Mouse (Mus musculus): ENCODE measurements around the gene Slc8a3. TPM values are rescaled to one million over a fixed set of nuclear protein-coding genes. Genes with fewer than 3 reads are reported as not detected.

Gene Slc8a3
- total and polyA plus RNA-seq, 3 experiments = not detected

DNA sequence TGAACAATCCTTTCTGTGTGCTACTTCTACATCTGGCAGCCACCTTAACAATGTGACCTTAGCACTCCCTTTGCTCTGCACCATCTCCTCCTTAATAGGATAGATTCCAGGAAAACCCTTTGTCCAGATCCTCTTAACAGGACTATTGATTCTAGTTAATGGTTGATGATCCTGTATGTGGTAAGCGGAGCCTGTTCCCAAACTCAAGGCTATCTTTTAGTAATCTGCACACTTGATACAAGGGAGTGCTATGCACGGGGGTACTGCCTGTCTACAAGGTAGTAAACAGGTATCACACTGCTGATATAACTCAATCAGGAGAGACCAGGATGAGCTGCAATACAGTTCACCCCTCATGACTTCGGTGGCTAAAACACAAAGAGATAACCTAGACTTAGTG is 144.6 kb downstream of the Slc8a3 start:
- no peak overlapping the region for H3K9ac ChIP-seq (ENCODE audit: control insufficient read depth, low read depth, low read length, poor library complexity, severe bottlenecking)
- H3K9me3 ChIP-seq (replicated peaks; ENCODE audit: insufficient read depth, low read length) = no peaks in the 10 kb centered on the region
- no peaks in the 10 kb centered on the region for H3K36me3 ChIP-seq (ENCODE audit: control insufficient read depth in 1 of 2, insufficient read depth in 2 of 2, low read length in 2 of 2)
- H3K79me2 ChIP-seq (ENCODE audit: control insufficient read depth, insufficient read depth, low read length, poor library complexity) = no peaks in the 10 kb centered on the region
- no peak overlapping the region for H3K4me3 ChIP-seq (ENCODE audit: control insufficient read depth in 1 of 2, insufficient read depth in 1 of 2, low read depth in 2 of 2, low read length in 2 of 2)
- DNase-seq (ENCODE audit: low read depth, low spot score) = no peak
- no peaks in the 10 kb centered on the region; a peak in 1 of 4 replicates for H3K27me3 ChIP-seq (ENCODE audit: control insufficient read depth in 1 of 2, insufficient read depth in 2 of 2, low read length in 2 of 2)
- H3K4me1 ChIP-seq (ENCODE audit: control insufficient read depth in 1 of 2, insufficient read depth in 2 of 2, low read length in 2 of 2) = no peaks in the 10 kb centered on the region
- TF ChIP-seq POLR2AphosphoS2 (IDR thresholded peaks at IDR 0.05; ENCODE audit: low read length) (no peak), MAZ (IDR thresholded peaks at IDR 0.05; ENCODE audit: low read depth, low read length) (no peak), RCOR1 (IDR thresholded peaks at IDR 0.05; ENCODE audit: low read depth, low read length) (no peak), NRF1 (IDR thresholded peaks at IDR 0.05; ENCODE audit: insufficient read depth, low read depth, low read length, poor library complexity, severe bottlenecking) (no peak), HCFC1 (IDR thresholded peaks at IDR 0.05; ENCODE audit: low read depth, low read length) (no peak), TAL1 (IDR thresholded peaks at IDR 0.05; ENCODE audit: low read length) (no peak), ZKSCAN1 (IDR thresholded peaks at IDR 0.05; ENCODE audit: low read depth, low read length) (no peak), POLR2AphosphoS5 (IDR thresholded peaks at IDR 0.05; ENCODE audit: borderline replicate concordance, low read depth, low read length) (no peak)
- no peak overlapping the region for H3K27ac ChIP-seq (ENCODE audit: control insufficient read depth, low read depth, low read length)

DNA sequence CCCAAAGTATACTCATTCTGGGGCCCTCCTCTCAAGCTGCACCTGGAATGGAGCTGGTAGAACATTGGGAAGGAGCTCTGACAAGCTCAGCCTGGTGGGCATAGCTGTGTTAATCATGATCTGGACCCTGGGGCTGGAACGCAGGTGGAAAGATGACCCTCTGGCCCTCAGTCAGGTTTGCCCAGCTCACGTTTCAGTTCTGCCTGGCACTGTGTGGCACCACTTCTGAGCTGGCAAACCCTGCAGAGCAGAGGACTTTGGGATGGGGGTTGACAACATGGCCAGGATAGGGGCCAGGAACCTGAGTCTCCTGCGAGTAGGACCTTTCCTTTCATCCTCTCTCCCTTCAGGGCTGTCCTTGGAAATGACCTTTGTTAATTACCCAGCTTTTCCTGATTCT is 146.3 kb downstream of the Slc8a3 start:
- Histone ChIP-seq H3K27me3 (ENCODE audit: control insufficient read depth in 1 of 2, insufficient read depth in 2 of 2, low read length in 2 of 2) (no peaks in the 10 kb centered on the region; a peak in 1 of 4 replicates), H3K4me3 (ENCODE audit: control insufficient read depth in 1 of 2, insufficient read depth in 1 of 2, low read depth in 2 of 2, low read length in 2 of 2) (no peak overlapping the region), H3K79me2 (ENCODE audit: control insufficient read depth, insufficient read depth, low read length, poor library complexity) (no peaks in the 10 kb centered on the region), H3K9me3 (replicated peaks; ENCODE audit: insufficient read depth, low read length) (no peaks in the 10 kb centered on the region), H3K4me1 (ENCODE audit: control insufficient read depth in 1 of 2, insufficient read depth in 2 of 2, low read length in 2 of 2) (no peaks in the 10 kb centered on the region), H3K27ac (ENCODE audit: control insufficient read depth, low read depth, low read length) (no peak overlapping the region), H3K36me3 (ENCODE audit: control insufficient read depth in 1 of 2, insufficient read depth in 2 of 2, low read length in 2 of 2) (no peaks in the 10 kb centered on the region), H3K9ac (ENCODE audit: control insufficient read depth, low read depth, low read length, poor library complexity, severe bottlenecking) (no peak overlapping the region)
- no peak for TF ChIP-seq TAL1 (IDR thresholded peaks at IDR 0.05; ENCODE audit: low read length)
- TF ChIP-seq NRF1 (IDR thresholded peaks at IDR 0.05; ENCODE audit: insufficient read depth, low read depth, low read length, poor library complexity, severe bottlenecking) = no peak
- DNase-seq (ENCODE audit: low read depth, low spot score) = no peak

DNA sequence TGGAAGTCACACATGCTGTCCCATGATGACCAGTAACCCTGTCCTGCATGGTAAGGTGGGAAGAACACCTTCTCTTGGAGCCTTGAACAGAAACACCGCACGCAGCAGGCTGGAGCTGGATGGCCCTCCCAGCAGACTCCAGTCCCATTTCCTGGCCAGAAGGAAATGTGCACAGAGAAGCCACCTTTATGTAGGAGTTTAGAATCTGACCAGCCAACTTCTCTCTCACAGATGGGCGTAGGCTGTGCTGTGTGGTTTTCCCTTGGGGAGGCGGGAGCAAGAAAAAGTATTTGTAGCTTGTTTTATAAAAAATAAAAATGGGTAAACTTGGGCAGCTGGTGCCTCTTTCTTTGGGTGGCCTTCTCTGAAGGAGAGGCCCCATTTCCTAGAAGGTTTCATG is 146.9 kb downstream of the Slc8a3 start:
- no peak for TF ChIP-seq HCFC1 (IDR thresholded peaks at IDR 0.05; ENCODE audit: low read depth, low read length)
- TF ChIP-seq USF1 (IDR thresholded peaks at IDR 0.05; ENCODE audit: low read depth, low read length) = no peak
- TF ChIP-seq UBTF (IDR thresholded peaks at IDR 0.05; ENCODE audit: borderline replicate concordance, insufficient read depth, low read depth, low read length) = no peak
- TF ChIP-seq RAD21 (IDR thresholded peaks at IDR 0.05; ENCODE audit: low read depth, low read length) = no peak
- no peak for TF ChIP-seq TBP (IDR thresholded peaks at IDR 0.05; ENCODE audit: low read depth, low read length)
- no peak for TF ChIP-seq POLR2AphosphoS5 (IDR thresholded peaks at IDR 0.05; ENCODE audit: borderline replicate concordance, low read depth, low read length)
- no peaks in the 10 kb centered on the region; a peak in 1 of 4 replicates for H3K27me3 ChIP-seq (ENCODE audit: control insufficient read depth in 1 of 2, insufficient read depth in 2 of 2, low read length in 2 of 2)
- no peak overlapping the region for H3K27ac ChIP-seq (ENCODE audit: control insufficient read depth, low read depth, low read length)
- H3K4me3 ChIP-seq (ENCODE audit: control insufficient read depth in 1 of 2, insufficient read depth in 1 of 2, low read depth in 2 of 2, low read length in 2 of 2) = no peak overlapping the region
- no peaks in the 10 kb centered on the region for H3K9me3 ChIP-seq (replicated peaks; ENCODE audit: insufficient read depth, low read length)
- no peaks in the 10 kb centered on the region for H3K79me2 ChIP-seq (ENCODE audit: control insufficient read depth, insufficient read depth, low read length, poor library complexity)
- H3K9ac ChIP-seq (ENCODE audit: control insufficient read depth, low read depth, low read length, poor library complexity, severe bottlenecking) = no peak overlapping the region
- H3K36me3 ChIP-seq (ENCODE audit: control insufficient read depth in 1 of 2, insufficient read depth in 2 of 2, low read length in 2 of 2) = no peaks in the 10 kb centered on the region
- no peaks in the 10 kb centered on the region for H3K4me1 ChIP-seq (ENCODE audit: control insufficient read depth in 1 of 2, insufficient read depth in 2 of 2, low read length in 2 of 2)
- DNase-seq (ENCODE audit: low read depth, low spot score) = no peak
